Mouse (Mus musculus): ENCODE results near the gene Fbxl2.

The Fbxl2 gene

DNA sequence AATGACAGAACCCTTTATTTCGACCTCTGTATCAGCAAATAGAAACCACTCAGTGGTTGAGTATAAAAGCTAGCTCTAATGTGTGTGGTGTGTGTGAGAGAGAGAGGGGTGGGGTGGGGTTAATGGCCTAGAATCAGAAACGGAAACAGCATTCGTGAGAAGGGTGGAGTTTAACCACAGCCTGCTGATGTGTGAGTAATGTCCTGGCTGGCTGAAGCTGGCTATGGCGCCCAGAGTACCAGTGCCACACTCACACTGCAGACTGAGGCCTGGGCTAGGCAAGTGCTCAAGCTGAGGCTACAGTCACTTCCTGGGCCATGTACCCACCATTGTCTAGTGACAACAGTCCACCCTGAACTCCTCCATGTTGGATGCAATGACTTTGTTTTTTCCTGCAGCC is 29.6 kb downstream of the Fbxl2 start:
- no peak for DNase-seq

GRCm38 (mm10) chr9:114015724-114016123 is 30.3 kb downstream of the Fbxl2 start:
- no peak for DNase-seq

DNA sequence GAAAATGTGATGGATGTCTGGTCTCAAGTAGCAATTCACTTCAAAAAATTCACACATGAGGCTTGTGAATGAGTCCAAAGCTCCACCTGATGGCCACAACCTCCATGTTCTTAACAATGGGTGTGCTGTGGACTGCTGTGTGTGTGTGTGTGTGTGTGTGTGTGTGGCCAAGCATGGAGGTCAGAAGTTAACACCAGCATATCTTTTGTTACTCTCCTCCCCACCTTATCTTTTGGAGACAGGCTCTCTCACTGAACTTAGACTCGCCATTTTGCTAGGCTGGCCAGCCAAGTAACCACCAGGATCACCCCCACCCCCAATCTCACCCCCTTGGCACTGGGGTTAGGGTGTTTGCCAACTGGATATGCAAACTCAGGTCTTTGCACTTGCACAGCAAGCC is 32.0 kb downstream of the Fbxl2 start:
- no peak for DNase-seq

GRCm38 (mm10) chr9:114011203-114011602 is 34.8 kb downstream of the Fbxl2 start:
- DNase-seq = no peak

DNA sequence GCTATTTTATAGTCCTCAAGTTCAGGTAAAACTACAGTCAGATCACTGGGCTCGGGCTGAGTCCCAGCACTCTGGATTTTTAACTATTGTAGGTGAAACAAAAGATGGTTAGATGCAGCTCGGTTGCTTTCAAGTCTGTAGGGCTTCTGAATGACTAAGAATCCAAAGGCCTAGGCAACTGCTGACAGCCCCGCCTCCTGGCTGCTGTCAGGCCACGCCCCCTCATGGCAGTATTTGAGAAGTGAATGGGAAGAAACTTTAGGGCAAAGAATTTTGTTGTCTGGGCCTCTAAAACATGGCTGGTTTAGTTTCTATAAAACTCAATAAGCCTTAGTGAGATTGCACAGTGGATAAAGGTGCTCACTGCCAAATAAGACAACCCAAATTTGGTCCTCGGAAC is 36.5 kb downstream of the Fbxl2 start:
- no peak for DNase-seq

- DNase-seq = no peak
Observed at GRCm38 (mm10) chr9:114007850-114008350, 38.1 kb downstream of the Fbxl2 start.

DNA sequence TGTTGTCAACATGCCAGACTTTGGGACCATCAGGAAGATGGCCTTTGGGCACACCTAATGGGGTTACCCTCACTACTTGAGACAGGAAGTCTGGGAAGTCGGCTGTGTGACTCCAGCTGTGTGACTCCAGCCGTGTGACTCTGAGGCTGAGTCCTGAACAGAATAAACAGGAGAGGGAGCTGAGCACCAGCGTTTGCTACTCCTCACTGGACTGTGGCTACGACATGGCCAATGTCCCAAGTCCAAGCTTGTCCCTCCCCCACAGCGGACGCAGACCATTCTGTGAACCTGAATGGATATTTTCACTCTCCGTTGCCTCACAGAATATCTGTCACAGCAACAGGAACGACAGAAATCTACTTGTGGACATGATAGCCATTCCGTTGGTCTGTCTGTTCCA is 39.2 kb downstream of the Fbxl2 start:
- no peak for DNase-seq

DNA sequence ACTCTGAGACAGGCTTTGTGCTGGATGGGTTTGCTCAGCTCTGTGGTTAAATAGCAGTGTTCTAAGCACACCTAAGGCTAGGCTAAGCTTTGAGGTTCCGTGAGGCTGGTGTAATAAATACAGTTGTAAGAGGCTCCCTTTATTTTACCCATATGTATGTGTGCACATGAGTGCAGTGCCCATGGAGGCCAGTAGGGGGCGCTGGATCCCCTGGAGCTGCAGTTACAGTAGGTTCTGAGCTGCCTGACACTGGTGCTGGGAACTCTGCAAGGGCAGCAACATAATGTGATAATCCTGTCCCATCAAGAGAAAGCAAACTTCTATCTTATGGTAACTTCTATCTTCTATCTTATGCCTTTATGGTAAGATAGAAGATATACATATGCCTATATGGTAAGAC is 47.7 kb downstream of the Fbxl2 start:
- DNase-seq = no peak

GRCm38 (mm10) chr9:113992810-113993209 is 53.2 kb downstream of the Fbxl2 start:
- DNase-seq = no peak

GRCm38 (mm10) chr9:113990547-113991248 is 55.3 kb downstream of the Fbxl2 start:
- peak; percentile 72 for DNase-seq

DNA sequence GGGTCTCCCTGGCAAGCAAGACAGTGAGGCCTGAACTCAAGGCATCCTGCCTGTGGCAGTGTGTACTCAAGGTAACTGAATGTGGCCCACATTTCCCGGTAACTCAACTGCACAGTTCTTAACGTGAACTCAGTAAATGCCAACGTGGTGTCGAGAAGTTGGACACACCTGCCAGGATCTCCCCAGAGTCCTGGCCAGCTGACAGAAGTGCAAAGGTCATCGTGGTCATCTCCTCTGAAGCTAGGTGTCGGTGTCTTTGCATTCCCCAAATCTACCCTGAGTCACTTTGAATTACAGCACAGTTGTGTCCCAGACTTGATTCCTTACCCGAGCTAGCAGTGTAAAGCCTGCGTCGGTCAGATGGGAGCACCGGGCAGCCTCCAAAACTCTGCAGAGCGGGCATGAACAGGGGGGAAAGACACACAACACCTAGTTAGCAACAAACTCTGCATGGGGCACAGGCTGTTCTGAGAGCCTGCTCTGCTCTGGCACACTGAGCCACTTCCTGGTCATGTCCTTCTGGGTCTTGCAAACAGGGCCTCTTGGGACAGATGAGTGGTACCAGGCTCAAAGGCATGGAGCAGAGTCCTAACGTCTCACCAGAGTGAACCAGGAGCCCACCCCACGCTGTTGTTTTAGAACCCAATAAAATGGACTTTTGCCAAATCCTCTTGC is 60.9 kb downstream of the Fbxl2 start:
- DNase-seq = no peak

DNA sequence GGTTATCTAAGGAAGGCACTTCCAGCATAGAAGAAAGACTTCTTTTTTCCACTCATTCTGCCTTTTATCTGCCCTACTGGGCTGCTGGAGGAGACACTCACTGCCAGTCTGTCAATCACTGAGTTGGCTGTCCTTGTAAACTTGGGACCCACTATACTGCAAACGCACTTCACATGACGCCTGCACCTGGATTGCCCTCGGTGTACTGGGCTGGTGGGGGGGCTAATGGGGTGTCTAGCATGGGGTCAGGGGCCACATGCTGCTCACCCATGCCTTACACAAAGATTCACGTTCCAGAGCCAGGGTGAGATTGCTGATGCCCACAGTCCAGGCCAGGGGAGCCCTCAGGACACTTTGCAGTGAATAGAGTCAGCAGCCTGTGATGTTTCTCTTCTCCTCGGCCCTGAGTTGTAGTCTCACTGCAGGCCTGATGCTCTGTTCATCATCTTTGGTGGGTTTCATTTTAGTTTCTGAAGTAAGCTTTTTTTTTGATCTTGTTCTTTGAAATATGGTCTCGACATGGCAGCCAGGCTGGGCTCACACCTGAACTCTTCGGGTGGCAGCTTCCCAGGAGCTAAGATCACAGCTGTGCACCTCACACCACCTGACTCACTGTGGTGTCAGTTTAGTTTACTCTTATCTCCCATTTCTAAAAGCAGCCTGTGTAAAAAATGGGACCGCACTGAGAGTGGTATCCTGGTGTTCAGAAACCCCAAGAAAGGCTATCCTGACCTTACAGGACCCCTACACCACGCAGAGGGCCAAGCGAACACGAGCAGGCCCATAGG is 62.9 kb downstream of the Fbxl2 start:
- DNase-seq = no peak

- no peak for DNase-seq
Observed at GRCm38 (mm10) chr9:113982451-113982850, 63.5 kb downstream of the Fbxl2 start.

GRCm38 (mm10) chr9:113981099-113981880 is 64.7 kb downstream of the Fbxl2 start:
- peak; percentile 28 for DNase-seq

GRCm38 (mm10) chr9:113979356-113979755 is 66.6 kb downstream of the Fbxl2 start:
- DNase-seq = peak; percentile 51

GRCm38 (mm10) chr9:113978656-113979055 is 67.3 kb downstream of the Fbxl2 start:
- no peak for DNase-seq

DNA sequence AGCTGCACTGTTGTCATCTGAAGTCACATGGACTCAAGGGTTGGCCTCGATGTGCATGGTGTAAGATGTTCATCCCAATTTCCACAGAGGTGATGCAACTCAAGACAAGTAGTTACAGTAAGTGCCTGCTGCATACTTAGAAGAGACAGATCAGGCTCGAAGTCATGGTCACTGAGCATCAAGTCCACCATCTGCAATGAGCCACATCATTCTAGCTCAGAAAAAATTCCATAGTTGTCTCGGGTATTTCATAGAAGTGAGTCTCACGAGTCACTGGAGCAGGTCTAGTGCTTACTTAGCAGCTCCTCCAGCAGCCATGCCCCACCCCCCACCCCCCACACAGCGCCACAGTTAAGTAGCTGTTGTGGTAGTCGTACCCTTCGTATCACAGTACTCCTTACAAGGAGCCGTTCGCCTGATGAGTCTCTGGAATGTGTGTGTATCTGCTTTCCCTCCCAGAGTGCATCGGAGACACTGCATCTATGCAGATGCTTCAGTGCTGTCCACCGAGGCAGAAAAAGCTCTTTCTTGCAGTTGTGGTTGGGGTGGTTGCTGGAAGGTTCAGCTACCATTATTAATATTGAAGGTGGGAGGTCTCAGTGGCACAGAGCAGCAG is 68.7 kb downstream of the Fbxl2 start:
- no peak for DNase-seq

GRCm38 (mm10) chr9:113976264-113976663 is 69.7 kb downstream of the Fbxl2 start:
- no peak for DNase-seq

DNA sequence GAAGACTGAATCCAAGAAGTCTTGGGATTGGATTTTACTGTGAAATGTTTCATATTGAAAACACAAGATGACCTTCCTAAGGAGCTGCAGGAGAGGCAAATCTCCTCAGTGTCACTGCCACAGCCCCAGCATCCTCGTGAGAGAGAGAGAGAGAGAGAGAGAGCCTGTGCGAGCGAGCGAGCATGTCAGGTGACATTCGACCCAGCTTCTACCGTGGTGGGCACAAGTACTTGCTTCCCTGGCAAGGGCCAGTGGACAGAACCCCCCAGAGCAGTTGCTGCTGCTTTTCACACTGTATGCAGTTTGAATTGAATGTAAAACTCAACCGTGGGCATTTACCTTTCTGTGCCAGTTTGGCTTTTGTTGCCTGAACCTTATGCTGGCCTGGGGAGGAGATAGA is 70.5 kb downstream of the Fbxl2 start:
- no peak for DNase-seq

- DNase-seq = no peak
Observed at GRCm38 (mm10) chr9:113974945-113975344, 71.0 kb downstream of the Fbxl2 start.

GRCm38 (mm10) chr9:113973857-113974256 is 72.1 kb downstream of the Fbxl2 start:
- DNase-seq = no peak

- no peak for DNase-seq
Observed at GRCm38 (mm10) chr9:113971615-113972014, 74.4 kb downstream of the Fbxl2 start.
